Mouse (Mus musculus) heart, adult 2 months (tissue): ENCODE measurements around the gene Mphosph10.

Experiments
- CTCF ChIP-seq: fragments of 200-600 bp; IDR thresholded peaks from 2 replicates; pipeline ENCODE4 v1.8.1; 2022; ENCODE audit warnings: antibody characterized with exemption, mild to moderate bottlenecking, moderate library complexity
- EP300 ChIP-seq: fragments of 200-500 bp; IDR thresholded peaks from 2 replicates; pipeline ENCODE4 v1.6.1; 2011; ENCODE audit warnings: low read depth, low read length, control low read depth; ENCODE audit not compliant: insufficient read depth
- POLR2A ChIP-seq: fragments of 200-500 bp; IDR thresholded peaks from 2 replicates; pipeline ENCODE4 v1.6.1; 2011; ENCODE audit warnings: mild to moderate bottlenecking, low read depth, low read length, control low read depth; ENCODE audit not compliant: insufficient read depth

- TF ChIP-seq CTCF, result no peak
- TF ChIP-seq POLR2A, result no peak
- TF ChIP-seq EP300, result no peak
Measured at GRCm38 (mm10) chr7:64358666-64359065, 33.4 kb downstream of the Mphosph10 start.
